Mouse (Mus musculus) kidney, embryonic 14.5 days (tissue): ENCODE data around the gene Pnkd. TPM values are rescaled to one million over a fixed set of nuclear protein-coding genes. Genes with fewer than 3 reads are reported as not detected.

Experiments
- ATAC-seq: fragments of 200-750 bp; cut with Nextera tagmentation; 2 replicates; pipeline ENCODE4 v1.8.0; 2017; ENCODE audit warnings: moderate number of reproducible peaks, mild to moderate bottlenecking, moderate TSS enrichment, moderate library complexity; ENCODE audit not compliant: low FRiP score, low TSS enrichment
- H3K27ac ChIP-seq: fragments of 300-500 bp; sonication (generic); 2 replicates; pipeline ENCODE4 v1.5.1; 2014; ENCODE audit warnings: low read depth, mild to moderate bottlenecking, low read length, moderate library complexity, mixed read lengths
- H3K27me3 ChIP-seq: fragments of 300-500 bp; sonication (generic); 2 replicates; pipeline ENCODE4 v1.6.1; 2014; ENCODE audit warnings: mild to moderate bottlenecking, low read length; ENCODE audit not compliant: control insufficient read depth, insufficient read depth
- H3K36me3 ChIP-seq: fragments of 300-500 bp; sonication (generic); 2 replicates; pipeline ENCODE4 v1.6.1; 2014; ENCODE audit warnings: low read length, mixed read lengths; ENCODE audit not compliant: control insufficient read depth, insufficient read depth
- H3K4me1 ChIP-seq: fragments of 300-500 bp; sonication (generic); 2 replicates; pipeline ENCODE4 v1.6.1; 2014; ENCODE audit warnings: low read length, mixed read lengths; ENCODE audit not compliant: control insufficient read depth, insufficient read depth
- H3K4me2 ChIP-seq: fragments of 300-500 bp; sonication (generic); replicated peaks from 2 replicates; pipeline ENCODE4 v1.6.1; 2014; ENCODE audit warnings: low read depth, mild to moderate bottlenecking, low read length
- H3K4me3 ChIP-seq: fragments of 300-500 bp; sonication (generic); 2 replicates; pipeline ENCODE4 v1.5.1; 2014; ENCODE audit warnings: mild to moderate bottlenecking, low read length
- H3K9ac ChIP-seq: fragments of 300-500 bp; sonication (generic); 2 replicates; pipeline ENCODE4 v1.6.1; 2014; ENCODE audit warnings: low read depth, mild to moderate bottlenecking, low read length, moderate library complexity
- H3K9me3 ChIP-seq: fragments of 300-500 bp; sonication (generic); 2 replicates; pipeline ENCODE4 v1.6.1; 2016; ENCODE audit warnings: low read length; ENCODE audit not compliant: control insufficient read depth
- WGBS: fragments of 180-500 bp; shearing (Covaris S2); extraction: QIAGEN DNeasy Blood & Tissue Kit; methylation state at CpG from one replicate; pipeline ENCODE4 v1.1.7; 2014; 5-methylcytosine and 5-hydroxymethylcytosine counted together
- polyA plus RNA-seq: library from polyadenylated mRNA; unstranded; fragments of >200 nt; fragmentation: Nextera tagmentation; extraction: Ambion mirVana; gene quantifications from 2 replicates; pipeline ENCODE4 v1.2.1, GENCODE M21; 2014

Gene Pnkd
- 126 and 154 TPM in 2 replicates for polyA plus RNA-seq

DNA sequence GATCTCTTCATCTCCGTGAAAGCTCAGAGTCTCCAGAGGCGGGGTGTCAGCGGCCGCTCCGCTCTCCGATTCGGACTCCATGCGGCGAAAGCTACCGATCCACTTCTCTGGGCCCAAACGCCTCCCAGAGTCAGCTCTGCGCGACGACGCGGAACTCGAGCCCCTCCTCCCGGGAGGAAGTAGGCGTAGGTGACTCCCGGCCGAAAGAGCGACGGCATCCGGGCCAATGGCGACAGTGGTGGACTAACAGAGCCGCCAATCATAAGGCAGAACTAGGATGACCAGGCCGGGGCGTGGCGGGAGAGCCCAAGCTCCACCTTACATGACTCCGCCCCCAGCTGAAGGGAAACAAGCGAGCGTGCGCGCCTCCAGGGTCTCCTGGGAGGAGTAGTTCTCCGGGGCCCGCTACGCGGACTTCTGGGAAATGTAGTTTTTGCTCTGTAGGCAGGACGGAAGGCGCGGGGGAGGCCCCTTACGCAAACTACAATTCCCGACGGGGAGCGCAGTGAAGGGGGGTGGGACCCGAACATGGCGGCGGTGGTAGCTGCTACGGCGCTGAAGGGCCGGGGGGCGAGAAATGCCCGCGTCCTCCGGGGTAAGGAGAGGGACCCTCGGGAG lies at the start of gene Pnkd, which contains the start of gene Aamp:
Gene Pnkd, plus strand, starts transcription at position 388 of the 618 bp plus-strand sequence.
Gene Aamp, minus strand, starts transcription at position 196 of the 618 bp plus-strand sequence.
- Histone ChIP-seq H3K27me3 (no peaks in the 10 kb centered on the region), H3K4me1 (peaks cover 9% of the 10 kb centered on the region; the same call in 1 of the 2 replicates), H3K9me3 (no peaks in the 10 kb centered on the region), H3K4me3 (peak within 1 kb of the TSS; percentile 83), H3K36me3 (peaks cover 50% of the 10 kb centered on the region), H3K4me2 (peak within 1 kb of the TSS; percentile 88), H3K27ac (peak within 1 kb of the TSS; percentile 67), H3K9ac (peak within 1 kb of the TSS; percentile 80)
- peak; percentile 97 for ATAC-seq
- WGBS: under 1% methylated on average over 56 of the region's 56 CpGs

DNA sequence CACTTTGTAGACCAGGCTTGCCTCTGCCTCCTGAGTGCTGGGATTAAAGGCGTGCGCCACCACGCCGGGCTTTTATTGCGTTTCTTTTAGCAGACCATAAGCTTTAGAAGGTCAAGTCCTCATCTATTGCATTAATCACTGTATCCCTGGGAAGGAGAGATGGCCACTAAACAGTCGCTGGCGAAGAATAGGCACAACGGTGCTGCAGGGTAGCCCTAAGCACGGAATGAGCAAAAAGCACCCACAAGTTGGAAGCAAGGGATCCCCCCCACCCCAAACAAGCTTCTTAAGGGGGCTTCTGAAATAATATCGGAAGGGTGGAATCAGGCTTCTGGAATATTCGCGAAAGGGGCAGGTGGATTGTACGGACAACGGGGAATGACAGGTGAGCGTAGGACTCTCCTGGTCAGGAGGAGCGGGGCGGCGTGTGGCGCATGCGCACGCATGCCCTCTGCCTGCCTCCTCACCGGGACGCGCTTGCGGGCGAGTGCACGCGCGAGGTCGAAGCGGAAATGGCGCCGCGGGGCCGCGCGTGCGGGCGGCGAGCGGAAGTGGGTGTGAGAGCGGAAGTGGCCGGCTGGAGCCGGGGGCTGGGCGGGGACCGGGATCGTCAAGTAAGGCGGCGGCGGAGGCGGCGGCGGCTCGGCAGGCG lies 48.7 kb upstream of the Pnkd start, which contains the start of gene Arpc2:
Gene Arpc2, plus strand, starts transcription at position 147 of the 652 bp plus-strand sequence.
- Histone ChIP-seq H3K27ac (peak within 1 kb of the TSS; percentile 79), H3K36me3 (no peaks in the 10 kb centered on the region), H3K27me3 (no peaks in the 10 kb centered on the region), H3K9ac (peak within 1 kb of the TSS; percentile 92), H3K4me2 (peak within 1 kb of the TSS; percentile 75), H3K9me3 (no peaks in the 10 kb centered on the region), H3K4me1 (peaks cover 34% of the 10 kb centered on the region), H3K4me3 (peak within 1 kb of the TSS; percentile 87)
- peak; percentile 94 for ATAC-seq
- under 1% methylated on average over 45 of the region's 55 CpGs for WGBS

DNA sequence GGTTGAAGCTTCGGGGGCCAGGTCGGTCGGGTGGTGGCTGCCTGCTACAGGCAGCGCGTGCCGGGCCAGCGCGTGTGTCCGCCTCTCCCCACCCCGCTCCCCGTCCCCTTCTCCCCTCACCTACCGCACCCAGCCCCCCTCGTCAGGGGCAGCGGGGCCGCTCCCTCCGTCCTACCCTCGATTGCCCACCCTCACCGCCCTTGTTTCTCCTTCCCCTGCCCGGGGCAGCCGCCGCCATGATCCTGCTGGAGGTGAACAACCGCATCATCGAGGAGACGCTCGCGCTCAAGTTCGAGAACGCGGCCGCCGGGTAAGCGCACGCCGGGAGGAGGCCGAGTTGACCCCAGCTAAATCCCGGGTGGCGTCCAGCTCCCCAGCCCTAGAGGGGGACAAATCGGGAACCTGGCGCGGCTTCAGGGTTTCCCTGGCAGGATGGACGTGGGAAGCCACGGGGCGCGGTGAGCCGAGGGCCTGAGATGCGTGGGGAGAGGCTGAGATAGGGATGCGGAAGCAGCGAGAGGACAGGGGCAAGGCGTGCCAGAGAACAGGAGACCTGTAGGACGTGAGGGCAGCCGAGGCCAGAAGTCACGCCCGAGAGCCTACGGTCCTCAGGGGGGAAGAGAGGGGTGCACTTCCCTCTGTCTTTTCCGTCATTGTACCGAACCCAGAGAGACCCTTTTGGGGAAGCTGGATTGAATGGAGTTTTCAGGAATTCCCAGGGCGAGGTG lies 48.0 kb upstream of the Pnkd start:
- Histone ChIP-seq H3K36me3 (no peaks in the 10 kb centered on the region), H3K9me3 (no peaks in the 10 kb centered on the region), H3K9ac (peak overlapping the region; percentile 92), H3K27me3 (no peaks in the 10 kb centered on the region), H3K4me2 (peak overlapping the region; percentile 75), H3K4me1 (peaks cover 34% of the 10 kb centered on the region), H3K27ac (peak overlapping the region; percentile 79), H3K4me3 (peak overlapping the region; percentile 87)
- WGBS: under 1% methylated on average over 55 of the region's 57 CpGs
- peak; percentile 43; the same call in 1 of the 2 replicates for ATAC-seq

DNA sequence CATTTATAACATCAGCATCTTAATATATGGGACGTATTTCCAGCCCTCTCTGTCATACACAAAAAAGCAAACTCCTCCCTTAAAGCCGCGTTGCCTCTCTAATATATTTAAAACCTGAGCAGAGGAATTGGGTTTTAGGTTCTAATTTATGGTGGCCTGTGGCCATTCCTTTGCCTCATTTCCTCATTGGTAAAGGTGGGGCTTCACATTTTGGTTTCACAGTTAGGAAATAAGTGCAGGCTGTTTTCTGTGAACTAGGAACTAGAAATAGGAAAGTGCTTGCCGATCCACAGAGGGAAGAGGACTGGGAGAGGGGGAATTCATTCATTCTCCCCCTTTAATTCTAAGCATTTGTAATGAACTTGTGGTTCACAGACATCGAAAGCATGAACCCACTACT lies 47.1 kb upstream of the Pnkd start:
- Histone ChIP-seq H3K9ac (peak overlapping the region; percentile 92), H3K27ac (no peak overlapping the region)

DNA sequence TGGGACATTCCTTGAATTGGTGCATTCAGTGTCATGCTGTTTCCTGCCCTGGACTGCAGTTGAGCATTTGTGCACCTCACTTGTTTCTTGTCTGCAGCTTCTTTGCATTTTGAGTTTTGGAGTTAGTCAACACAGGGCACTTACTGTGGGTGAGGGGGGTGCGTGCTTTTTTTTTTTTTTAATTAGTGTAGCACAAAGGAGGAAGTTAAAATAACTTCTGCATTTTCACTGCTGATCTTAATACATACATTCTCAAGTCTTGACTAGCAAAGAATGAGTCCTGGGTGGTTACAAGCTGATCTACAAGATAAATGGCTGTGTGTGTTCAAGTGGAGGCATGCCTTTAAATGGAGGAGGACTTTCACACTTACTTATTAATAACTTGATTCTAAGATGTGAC lies 46.6 kb upstream of the Pnkd start:
- Histone ChIP-seq H3K27ac (no peak overlapping the region), H3K36me3 (no peaks in the 10 kb centered on the region), H3K27me3 (no peaks in the 10 kb centered on the region), H3K4me3 (peak overlapping the region; percentile 87), H3K9ac (peak overlapping the region; percentile 92), H3K4me2 (peak overlapping the region; percentile 75), H3K4me1 (peaks cover 34% of the 10 kb centered on the region), H3K9me3 (no peaks in the 10 kb centered on the region)
- WGBS: 60% methylated on average over 1 of the region's 1 CpGs
- ATAC-seq: no peak

More for the DNA sequence above, 47.1 kb upstream of the Pnkd start:
- Histone ChIP-seq H3K4me3 (peak overlapping the region; percentile 87), H3K36me3 (no peaks in the 10 kb centered on the region), H3K9me3 (no peaks in the 10 kb centered on the region), H3K4me2 (peak overlapping the region; percentile 75), H3K27me3 (no peaks in the 10 kb centered on the region), H3K4me1 (peaks cover 34% of the 10 kb centered on the region)
- 29% methylated on average over 5 of the region's 5 CpGs for WGBS
- ATAC-seq: no peak

DNA sequence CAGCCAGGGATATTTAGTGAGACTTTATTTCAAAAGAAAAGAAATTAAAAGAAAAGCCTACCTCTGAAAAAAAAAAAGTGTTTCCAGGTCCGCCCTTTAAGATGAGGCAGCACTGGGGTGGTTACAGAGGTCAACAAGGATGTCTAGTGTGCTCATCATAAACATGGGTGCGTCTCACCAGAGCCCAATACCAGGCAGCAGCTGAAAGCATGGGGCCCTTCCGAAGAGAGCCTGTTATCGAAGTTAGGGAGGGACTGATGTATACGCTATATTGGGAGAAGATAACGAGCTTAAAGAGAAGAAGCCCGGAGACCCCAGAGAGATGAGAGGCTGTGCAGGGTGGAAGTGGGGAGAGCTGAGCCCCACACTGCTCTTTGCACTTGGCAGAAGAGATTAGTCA lies 45.6 kb upstream of the Pnkd start:
- 66% methylated on average over 7 of the region's 7 CpGs for WGBS

DNA sequence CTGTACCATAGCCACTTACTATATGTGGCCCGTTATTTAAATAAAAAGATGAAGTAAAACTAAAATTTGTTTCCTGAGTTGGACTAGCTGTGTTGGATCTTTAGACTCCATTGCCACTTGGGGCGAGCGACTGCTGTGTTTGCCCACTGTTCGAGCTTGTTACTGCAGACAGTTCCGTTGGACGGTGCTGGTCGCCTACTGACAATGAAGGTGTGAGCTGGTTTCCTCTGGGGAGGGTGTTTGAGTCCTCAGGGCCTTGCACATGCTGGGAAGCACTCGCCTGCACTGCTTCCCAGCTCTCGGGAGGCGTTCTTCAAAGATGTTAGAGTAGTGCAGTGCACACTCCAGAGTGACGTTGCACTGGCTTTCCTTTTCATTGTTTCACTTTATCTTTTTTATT lies 45.1 kb upstream of the Pnkd start:
- no peak for ATAC-seq
- Histone ChIP-seq H3K4me1 (peaks cover 34% of the 10 kb centered on the region), H3K27me3 (no peaks in the 10 kb centered on the region), H3K4me3 (peak overlapping the region; percentile 13; the same call in 1 of the 2 replicates), H3K9me3 (no peaks in the 10 kb centered on the region), H3K4me2 (peak overlapping the region; percentile 75), H3K36me3 (no peaks in the 10 kb centered on the region), H3K9ac (no peak overlapping the region), H3K27ac (no peak overlapping the region; the same call in 1 of the 2 replicates)
- 57% methylated on average over 11 of the region's 11 CpGs for WGBS

More for the DNA sequence above, 45.6 kb upstream of the Pnkd start:
- peaks cover 34% of the 10 kb centered on the region for H3K4me1 ChIP-seq
- no peaks in the 10 kb centered on the region for H3K36me3 ChIP-seq
- H3K27me3 ChIP-seq: no peaks in the 10 kb centered on the region
- no peaks in the 10 kb centered on the region for H3K9me3 ChIP-seq
- peak overlapping the region; percentile 28; the same call in 1 of the 2 replicates for H3K9ac ChIP-seq
- peak overlapping the region; percentile 75 for H3K4me2 ChIP-seq
- H3K4me3 ChIP-seq: peak overlapping the region; percentile 13; the same call in 1 of the 2 replicates
- ATAC-seq: no peak
- no peak overlapping the region; the same call in 1 of the 2 replicates for H3K27ac ChIP-seq

DNA sequence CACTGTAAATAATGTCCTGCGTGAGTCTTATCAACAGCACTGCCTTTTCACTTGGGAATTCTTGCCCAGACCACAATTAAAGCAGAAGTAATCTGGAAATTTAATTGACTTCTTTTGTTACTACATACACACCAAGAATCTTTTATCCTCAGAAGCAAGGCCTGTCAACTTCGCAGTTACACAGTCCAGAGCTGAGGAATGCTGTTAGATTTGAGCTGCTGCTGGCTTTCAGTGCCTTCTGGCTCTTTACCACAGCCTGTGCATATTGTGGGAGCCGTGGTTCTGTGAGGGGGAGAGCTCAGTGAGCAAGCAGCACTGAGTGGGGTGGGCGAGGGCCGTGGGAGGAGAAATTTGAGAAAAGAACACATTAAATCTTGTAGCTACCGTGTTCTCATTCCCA lies 44.4 kb upstream of the Pnkd start:
- Histone ChIP-seq H3K4me1 (peaks cover 34% of the 10 kb centered on the region), H3K9ac (no peak overlapping the region; the same call in 1 of the 2 replicates), H3K27ac (peak overlapping the region; percentile 30; the same call in 1 of the 2 replicates), H3K36me3 (no peaks in the 10 kb centered on the region), H3K9me3 (no peaks in the 10 kb centered on the region), H3K4me3 (no peak overlapping the region), H3K27me3 (no peaks in the 10 kb centered on the region), H3K4me2 (no peak overlapping the region; the same call in 1 of the 2 replicates)
- WGBS: 26% methylated on average over 6 of the region's 6 CpGs
- no peak for ATAC-seq
